Mouse (Mus musculus) heart, embryonic 16.5 days (tissue): ENCODE measurements at regions not wholly inside any gene's neighbourhood (a gene's known extent, or its start where the extent isn't known, plus 50 kb on each side); places are given as distances from the start of the nearest gene placed in this dataset.
A peak's percentile ranks its signal among the peaks of the same experiment; 100 is the strongest.

Experiments
- ATAC-seq: fragments of 200-750 bp; cut with Nextera tagmentation; replicated peaks from 2 replicates; pipeline ENCODE4 v1.8.0; 2017; ENCODE audit warnings: moderate number of reproducible peaks; ENCODE audit not compliant: insufficient read depth, low FRiP score; ENCODE audit errors: extremely low read depth
- H3K27ac ChIP-seq: fragments of 300-500 bp; sonication (generic); 2 replicates; pipeline ENCODE4 v1.5.1; 2014; ENCODE audit warnings: mild to moderate bottlenecking, low read length, control low read depth, moderate library complexity
- H3K27me3 ChIP-seq: fragments of 300-500 bp; sonication (generic); 2 replicates; pipeline ENCODE4 v1.6.1; 2014; ENCODE audit warnings: low read length, mixed read lengths; ENCODE audit not compliant: control insufficient read depth, insufficient read depth
- H3K36me3 ChIP-seq: fragments of 300-500 bp; sonication (generic); 2 replicates; pipeline ENCODE4 v1.6.1; 2014; ENCODE audit not compliant: control insufficient read depth, insufficient read depth
- H3K4me1 ChIP-seq: fragments of 300-500 bp; sonication (generic); 2 replicates; pipeline ENCODE4 v1.6.1; 2014; ENCODE audit warnings: low read length, mixed read lengths; ENCODE audit not compliant: control insufficient read depth, insufficient read depth
- H3K4me2 ChIP-seq: fragments of 300-500 bp; sonication (generic); 2 replicates; pipeline ENCODE4 v1.6.1; 2014; ENCODE audit warnings: low read depth, mild to moderate bottlenecking, control low read depth, low read length
- H3K4me3 ChIP-seq: fragments of 300-500 bp; sonication (generic); 2 replicates; pipeline ENCODE4 v1.5.1; 2014; ENCODE audit warnings: mild to moderate bottlenecking, control low read depth, low read length
- H3K9ac ChIP-seq: fragments of 300-500 bp; sonication (generic); 2 replicates; pipeline ENCODE4 v1.6.1; 2014; ENCODE audit warnings: low read length, control low read depth
- H3K9me3 ChIP-seq: fragments of 300-500 bp; sonication (generic); replicated peaks from 2 replicates; pipeline ENCODE4 v1.6.1; 2016; ENCODE audit warnings: low read length; ENCODE audit not compliant: control insufficient read depth
- WGBS: fragments of 180-500 bp; shearing (Covaris S2); extraction: QIAGEN DNeasy Blood & Tissue Kit; methylation state at CpG from one replicate; pipeline ENCODE4 v1.1.7; 2014; 5-methylcytosine and 5-hydroxymethylcytosine counted together

GRCm38 (mm10) chr13:6446976-6447375 is 101.0 kb upstream of the Pitrm1 start:
- H3K4me2 ChIP-seq = no peak overlapping the region
- no peak for ATAC-seq
- no peaks in the 10 kb centered on the region for H3K36me3 ChIP-seq

DNA sequence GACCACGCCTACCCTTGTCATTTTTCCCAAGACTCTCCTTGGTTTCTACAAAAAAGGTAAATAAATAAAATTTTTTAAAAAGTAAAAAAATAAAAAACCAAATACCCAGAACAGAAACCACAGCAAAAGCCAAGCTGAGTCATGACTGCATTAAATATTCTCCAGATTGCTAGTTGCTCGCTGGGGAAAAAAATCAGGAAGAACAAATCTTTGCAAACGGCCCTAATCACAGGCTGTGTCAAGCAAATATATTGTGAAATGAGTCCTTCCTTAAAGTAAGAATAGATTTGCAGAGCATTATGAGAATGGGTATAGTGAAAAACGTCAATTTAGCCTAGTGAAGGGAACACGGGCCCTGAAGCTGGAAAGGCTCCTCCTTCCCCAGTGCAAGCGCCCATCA is 86.6 kb upstream of the Pitrm1 start:
- Histone ChIP-seq H3K27ac (no peak overlapping the region), H3K4me1 (no peaks in the 10 kb centered on the region), H3K27me3 (no peaks in the 10 kb centered on the region), H3K4me2 (no peak overlapping the region), H3K36me3 (no peaks in the 10 kb centered on the region), H3K9ac (no peak overlapping the region), H3K4me3 (no peak overlapping the region), H3K9me3 (no peaks in the 10 kb centered on the region)
- no peak for ATAC-seq
- WGBS = 84% methylated on average over 6 of the region's 6 CpGs

More at GRCm38 (mm10) chr13:6446976-6447375, 101.0 kb upstream of the Pitrm1 start:
- H3K27ac ChIP-seq = no peak overlapping the region
- no peaks in the 10 kb centered on the region for H3K9me3 ChIP-seq
- H3K9ac ChIP-seq = no peak overlapping the region
- no peaks in the 10 kb centered on the region for H3K27me3 ChIP-seq
- no peak overlapping the region for H3K4me3 ChIP-seq
- no peaks in the 10 kb centered on the region for H3K4me1 ChIP-seq

DNA sequence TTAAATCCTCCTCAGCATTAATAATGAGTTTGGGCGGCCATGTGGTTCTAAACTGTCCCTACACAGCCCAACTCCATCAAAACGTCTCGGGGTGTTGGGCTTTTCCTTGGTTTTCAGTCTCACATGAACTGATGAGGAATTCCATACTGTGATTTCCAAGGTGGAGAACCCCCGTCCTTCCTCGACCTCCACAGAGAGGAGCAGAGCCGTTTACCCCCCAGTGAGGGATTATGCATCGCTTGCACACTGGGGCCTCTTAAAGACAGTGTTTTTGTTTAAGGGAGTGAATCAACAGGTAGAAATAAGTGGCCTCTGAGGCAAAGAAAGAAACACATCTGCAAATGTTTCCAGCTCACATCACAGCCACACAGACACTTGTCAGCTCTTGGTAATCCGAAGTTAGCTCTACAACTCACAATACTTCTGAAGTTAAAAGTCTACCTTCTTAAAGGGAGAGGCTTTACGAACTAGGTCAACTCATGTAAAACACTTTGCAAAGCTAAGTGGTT is 82.0 kb upstream of the Pitrm1 start:
- H3K9me3 ChIP-seq = no peaks in the 10 kb centered on the region; the same call in 1 of the 2 replicates
- no peak overlapping the region for H3K4me3 ChIP-seq
- H3K36me3 ChIP-seq = no peaks in the 10 kb centered on the region
- no peak overlapping the region for H3K9ac ChIP-seq
- H3K27ac ChIP-seq = no peak overlapping the region
- ATAC-seq = no peak
- peaks cover 4% of the 10 kb centered on the region for H3K4me1 ChIP-seq
- H3K27me3 ChIP-seq = no peaks in the 10 kb centered on the region
- no peak overlapping the region for H3K4me2 ChIP-seq
- WGBS = 42% methylated on average over 9 of the region's 9 CpGs

GRCm38 (mm10) chr13:6469446-6470227 is 78.3 kb upstream of the Pitrm1 start:
- Histone ChIP-seq H3K9ac (no peak overlapping the region), H3K4me3 (no peak overlapping the region), H3K27ac (no peak overlapping the region), H3K36me3 (no peaks in the 10 kb centered on the region), H3K27me3 (no peaks in the 10 kb centered on the region), H3K9me3 (no peaks in the 10 kb centered on the region; the same call in 1 of the 2 replicates), H3K4me2 (no peak overlapping the region), H3K4me1 (peaks cover 19% of the 10 kb centered on the region)
- peak; percentile 54 for ATAC-seq
- WGBS = 55% methylated on average over 11 of the region's 11 CpGs

DNA sequence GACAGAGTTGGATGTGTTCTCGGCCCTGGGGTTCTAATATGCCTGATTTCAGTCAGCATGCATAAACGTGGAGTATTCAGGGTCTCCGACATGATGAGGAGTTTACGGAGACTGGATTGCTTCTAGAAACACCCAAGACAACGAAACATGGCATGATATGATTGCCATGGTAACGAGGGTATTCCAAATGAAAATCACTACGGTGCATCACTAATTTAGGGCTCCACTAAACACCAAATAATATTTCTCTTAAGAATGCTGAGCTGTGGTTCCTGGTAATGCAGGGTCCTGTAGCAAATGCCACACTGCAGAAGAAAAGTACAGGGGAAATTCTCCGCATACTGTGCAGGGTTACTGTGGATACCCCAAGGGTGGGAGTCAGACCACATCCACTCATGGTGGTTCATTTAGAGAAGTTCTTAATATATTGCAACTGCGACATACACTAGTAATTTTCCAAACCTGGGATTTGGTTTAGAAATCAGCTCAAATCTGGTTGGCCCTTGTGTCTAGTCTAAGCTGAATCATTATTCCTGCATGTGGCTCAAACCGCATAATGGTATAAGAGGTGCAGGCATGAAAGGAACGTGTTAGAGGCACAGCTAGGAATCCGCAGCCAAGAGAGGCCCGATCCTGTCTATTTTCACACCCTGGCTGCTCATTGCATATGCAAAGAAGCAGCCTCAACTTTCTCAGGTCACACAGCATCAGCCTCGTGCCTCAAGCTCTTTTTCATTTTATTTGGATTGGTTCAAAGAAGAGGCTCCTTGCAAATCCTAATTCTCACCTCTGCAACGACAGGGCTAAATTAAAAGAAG is 77.5 kb upstream of the Pitrm1 start:
- no peak overlapping the region for H3K9ac ChIP-seq
- H3K27me3 ChIP-seq = no peaks in the 10 kb centered on the region
- ATAC-seq = no peak
- no peak overlapping the region for H3K4me2 ChIP-seq
- no peak overlapping the region for H3K4me3 ChIP-seq
- no peaks in the 10 kb centered on the region for H3K36me3 ChIP-seq
- 77% methylated on average over 15 of the region's 15 CpGs for WGBS
- H3K4me1 ChIP-seq = peaks cover 19% of the 10 kb centered on the region
- H3K9me3 ChIP-seq = no peaks in the 10 kb centered on the region; the same call in 1 of the 2 replicates
- no peak overlapping the region for H3K27ac ChIP-seq

GRCm38 (mm10) chr13:6471643-6472042 is 76.3 kb upstream of the Pitrm1 start:
- 8% methylated on average over 7 of the region's 7 CpGs for WGBS
- ATAC-seq = 0 out of 2 replicates have a peak, but pooled peaks have one; percentile 38
- no peak overlapping the region for H3K27ac ChIP-seq

DNA sequence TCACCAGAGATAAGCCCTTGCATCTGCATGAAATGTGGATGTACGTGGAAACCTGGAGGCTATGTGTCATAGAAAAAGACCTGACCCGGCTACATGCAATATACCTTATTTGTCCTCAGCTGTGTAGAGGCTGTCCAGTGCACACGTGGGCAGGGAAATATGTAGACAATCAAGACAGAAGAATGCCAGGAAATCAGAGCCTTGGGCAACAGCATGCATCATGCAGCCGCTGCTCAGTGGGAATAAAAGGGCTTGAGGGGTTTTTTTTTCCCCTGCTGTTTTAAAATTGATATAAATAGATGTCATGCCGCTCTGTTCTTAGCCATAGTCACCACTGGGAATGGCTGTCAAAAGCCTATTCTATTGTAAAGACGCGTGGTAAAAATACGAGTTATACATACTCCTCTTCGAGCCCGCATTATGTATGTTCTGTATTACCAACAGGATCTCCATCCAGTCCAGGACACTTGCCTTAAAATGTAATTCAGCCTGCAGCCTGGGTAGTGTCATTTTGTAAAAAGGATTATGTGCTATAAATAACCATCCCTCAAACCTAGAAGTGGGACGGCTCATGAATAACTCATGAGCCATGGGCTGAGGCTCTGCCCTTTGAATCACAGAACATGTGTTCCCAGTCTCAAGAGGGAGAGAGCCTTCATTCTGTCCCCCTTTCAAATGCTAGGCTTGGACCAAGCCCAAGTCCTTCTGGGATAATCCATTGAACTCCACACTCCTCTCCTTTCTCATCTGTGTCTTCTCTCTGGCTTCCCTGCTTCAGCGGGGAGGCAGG is 74.4 kb upstream of the Pitrm1 start:
- Histone ChIP-seq H3K27me3 (no peaks in the 10 kb centered on the region), H3K4me2 (peak overlapping the region; percentile 24; the same call in 1 of the 2 replicates), H3K4me3 (no peak overlapping the region), H3K4me1 (peaks cover 19% of the 10 kb centered on the region), H3K36me3 (no peaks in the 10 kb centered on the region), H3K27ac (peak overlapping the region; percentile 64), H3K9ac (no peak overlapping the region), H3K9me3 (no peaks in the 10 kb centered on the region)
- ATAC-seq = peak; percentile 53; the same call in 1 of the 2 replicates
- WGBS = 47% methylated on average over 12 of the region's 12 CpGs

More at GRCm38 (mm10) chr13:6471643-6472042, 76.3 kb upstream of the Pitrm1 start:
- no peaks in the 10 kb centered on the region for H3K27me3 ChIP-seq
- H3K9ac ChIP-seq = no peak overlapping the region
- H3K9me3 ChIP-seq = no peaks in the 10 kb centered on the region; the same call in 1 of the 2 replicates
- H3K4me2 ChIP-seq = no peak overlapping the region
- no peak overlapping the region for H3K4me3 ChIP-seq
- no peaks in the 10 kb centered on the region for H3K36me3 ChIP-seq
- peaks cover 19% of the 10 kb centered on the region for H3K4me1 ChIP-seq

DNA sequence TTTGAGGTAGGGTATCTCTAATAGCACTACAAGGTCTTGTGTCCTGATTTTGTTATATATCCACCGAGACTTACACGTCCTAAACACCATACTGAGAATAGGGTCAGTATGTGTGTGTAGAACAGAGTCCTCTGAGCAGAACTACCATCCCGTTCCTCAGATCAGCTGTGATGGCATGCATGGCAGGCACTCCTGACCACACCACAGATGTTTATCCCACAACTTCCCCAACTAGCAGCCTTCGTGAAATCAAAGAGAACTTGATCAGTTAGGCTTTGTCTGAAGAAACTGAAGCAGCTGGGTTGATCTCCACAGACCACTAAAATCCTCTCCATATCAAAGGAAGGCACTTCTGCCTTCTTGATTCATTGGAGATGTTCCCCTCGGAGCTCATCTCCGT is 68.3 kb upstream of the Pitrm1 start:
- H3K9ac ChIP-seq = no peak overlapping the region
- H3K27me3 ChIP-seq = no peaks in the 10 kb centered on the region
- WGBS = 69% methylated on average over 6 of the region's 6 CpGs
- H3K4me2 ChIP-seq = no peak overlapping the region
- H3K27ac ChIP-seq = no peak overlapping the region
- no peak overlapping the region for H3K4me3 ChIP-seq
- ATAC-seq = no peak
- H3K4me1 ChIP-seq = no peaks in the 10 kb centered on the region
- no peaks in the 10 kb centered on the region for H3K36me3 ChIP-seq
- H3K9me3 ChIP-seq = no peaks in the 10 kb centered on the region
